Mouse (Mus musculus) liver, adult 2 months (tissue): ENCODE measurements around the gene Reep3.

Source experiments
- CTCF ChIP-seq: fragments of 200-500 bp; IDR thresholded peaks from 2 replicates; pipeline ENCODE4 v1.5.1; 2011; ENCODE audit warnings: low read depth, low read length, control low read depth
- POLR2A ChIP-seq: fragments of 200-500 bp; IDR thresholded peaks from 2 replicates; pipeline ENCODE4 v1.6.1; 2011; ENCODE audit warnings: low read length, control low read depth; ENCODE audit not compliant: insufficient read depth; ENCODE audit errors: extremely low read depth

DNA sequence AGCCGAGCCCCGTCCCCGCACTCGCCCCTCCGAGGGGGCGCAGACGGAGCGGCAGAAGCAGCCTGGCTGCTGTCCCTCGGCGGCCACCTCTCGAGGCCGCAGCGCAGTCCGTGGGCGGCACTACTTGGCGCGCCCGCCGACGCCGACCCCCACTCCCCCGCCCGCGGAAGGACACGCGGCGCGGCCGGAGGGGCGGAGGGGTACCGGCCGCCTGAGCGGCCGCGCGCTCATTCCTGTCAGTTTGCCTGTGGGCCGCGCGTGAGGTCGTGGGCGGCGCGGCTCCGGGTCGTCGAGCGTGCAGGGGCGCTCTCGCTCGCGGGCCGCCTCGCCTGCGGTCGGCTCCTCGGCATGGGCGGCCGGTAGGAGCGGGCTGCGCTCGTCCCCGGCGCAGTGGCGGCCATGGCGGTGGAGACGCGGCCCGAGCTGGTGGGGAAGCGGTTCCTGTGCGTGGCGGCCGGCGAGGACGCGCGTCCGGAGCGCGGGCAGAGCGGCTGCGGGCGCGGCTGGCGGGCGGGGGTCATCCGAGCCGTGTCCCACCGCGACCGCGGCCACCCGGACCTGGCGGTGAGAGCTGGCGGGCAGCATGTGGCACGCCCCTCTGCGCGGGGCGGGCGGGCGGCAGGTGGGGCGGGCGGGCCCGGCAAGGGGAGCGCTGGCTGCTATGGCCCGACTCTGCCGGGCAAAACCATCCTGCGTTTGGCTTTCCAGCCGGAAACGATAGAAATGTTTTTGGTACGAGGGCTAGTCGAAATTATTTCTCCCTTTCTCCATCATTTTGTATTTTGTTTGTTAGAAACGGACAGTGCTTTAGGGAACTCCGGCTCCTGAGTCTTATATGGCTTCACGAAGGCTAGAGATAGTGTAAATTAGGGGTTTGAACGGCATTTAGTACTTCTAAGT is 30.4 kb upstream of the Reep3 start:
- TF ChIP-seq CTCF (no peak), POLR2A (no peak)
